Mouse (Mus musculus): ENCODE measurements around the gene Cetn3. TPM values are rescaled to one million over a fixed set of nuclear protein-coding genes. Genes with fewer than 3 reads are reported as not detected.

Cetn3 gene
- polyA plus RNA-seq, 1 experiment from 2014 or later: 208 TPM

DNA sequence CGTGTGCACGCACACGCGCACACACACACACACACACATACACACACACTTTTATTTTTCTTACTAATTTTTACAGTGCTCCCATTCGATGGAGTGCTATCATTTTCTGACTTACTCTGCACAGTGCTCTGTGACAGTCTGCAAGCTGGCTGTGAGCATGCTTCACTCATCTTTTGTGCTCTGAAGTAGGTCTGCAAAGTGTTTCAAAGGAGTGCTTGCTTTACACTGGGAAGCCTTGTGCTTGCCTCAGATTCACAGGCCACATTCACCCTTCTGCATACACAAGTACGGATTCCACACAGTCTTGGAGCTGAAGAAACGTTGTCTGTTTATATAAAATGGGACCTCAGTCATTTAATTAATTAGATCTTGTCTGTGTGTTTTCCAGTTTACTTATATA, 49.0 kb downstream of the Cetn3 start:
- WGBS: 91% methylated on average over 7 of the region's 7 CpGs
- H3K9ac ChIP-seq: no peak overlapping the region

DNA sequence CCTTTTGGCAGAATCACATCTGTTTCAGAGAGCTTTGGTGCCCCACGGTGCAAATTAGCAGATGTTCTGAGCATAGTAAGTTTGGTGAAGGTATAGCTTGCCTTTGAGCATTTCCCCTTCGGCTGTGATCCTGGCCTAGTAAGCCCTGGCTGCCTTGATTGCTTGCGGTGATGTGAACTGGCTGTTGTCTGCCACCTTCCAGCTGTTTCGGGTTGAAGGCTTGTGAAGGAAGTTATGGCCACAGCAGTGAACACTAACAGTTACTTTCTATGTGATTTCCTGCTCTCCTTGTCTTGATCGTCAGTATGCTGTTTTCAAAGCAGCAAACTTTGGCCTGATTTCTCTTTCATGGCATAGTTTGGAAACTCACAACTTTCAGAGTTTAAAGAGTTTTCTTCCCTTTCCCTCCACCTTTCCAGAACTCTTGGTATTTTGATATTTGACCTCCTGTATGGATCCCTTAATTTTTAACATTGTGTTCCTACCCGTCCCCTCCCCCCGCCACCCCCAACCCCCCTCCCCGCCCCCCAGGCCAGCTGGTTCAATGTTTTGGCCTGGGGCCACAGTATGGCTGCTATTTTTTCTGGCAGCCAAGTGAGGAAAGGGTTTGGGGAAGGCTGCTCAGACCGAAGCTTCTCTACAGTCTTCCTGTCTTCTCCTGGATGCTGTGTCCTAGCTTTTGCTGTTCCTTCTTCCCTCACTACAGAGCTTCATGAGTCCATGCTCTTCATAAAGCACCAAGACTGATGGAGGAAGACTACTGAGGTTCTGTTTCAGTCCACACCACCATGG, 53.7 kb downstream of the Cetn3 start:
- no peak; the same call in 1 of the 2 replicates for ATAC-seq (replicated peaks; ENCODE audit: low FRiP score)
- 0 out of 2 replicates have a peak, but pooled peaks cover 2% of the 10 kb centered on the region for H3K4me1 ChIP-seq
- H3K27me3 ChIP-seq: no peaks in the 10 kb centered on the region
- no peaks in the 10 kb centered on the region for H3K36me3 ChIP-seq
- H3K4me3 ChIP-seq (replicated peaks): no peak overlapping the region
- 66% methylated on average over 9 of the region's 9 CpGs for WGBS
- no peaks in the 10 kb centered on the region for H3K9me3 ChIP-seq (replicated peaks)
- peak overlapping the region; percentile 48; the same call in 1 of the 2 replicates for H3K27ac ChIP-seq
- no peak overlapping the region for H3K4me2 ChIP-seq
- no peak overlapping the region for H3K9ac ChIP-seq

More for the DNA sequence above, 49.0 kb downstream of the Cetn3 start:
- Histone ChIP-seq H3K27me3 (no peaks in the 10 kb centered on the region), H3K4me3 (replicated peaks) (no peak overlapping the region), H3K4me1 (0 out of 2 replicates have a peak, but pooled peaks cover 2% of the 10 kb centered on the region), H3K9me3 (replicated peaks) (no peaks in the 10 kb centered on the region), H3K4me2 (no peak overlapping the region), H3K36me3 (no peaks in the 10 kb centered on the region), H3K27ac (no peak overlapping the region)
- no peak for ATAC-seq (replicated peaks; ENCODE audit: low FRiP score)

DNA sequence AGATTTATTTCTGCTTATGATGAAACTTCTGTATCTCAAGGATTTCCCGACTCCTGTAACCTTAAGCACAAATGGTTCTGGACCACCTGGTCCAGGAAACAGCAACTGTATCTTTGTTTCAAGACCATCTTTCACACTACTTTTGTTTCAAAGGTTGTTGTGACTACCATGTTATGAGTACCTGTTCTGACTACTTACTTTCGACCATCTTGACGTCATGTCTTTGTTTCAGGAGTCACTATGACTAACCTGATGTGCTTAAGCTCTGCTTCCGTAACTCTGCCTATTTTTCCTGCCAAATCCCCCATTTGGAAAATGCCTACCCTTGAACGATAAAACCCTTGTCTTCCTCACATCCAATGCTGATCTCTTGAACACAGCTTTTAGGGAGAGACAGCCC, 55.1 kb downstream of the Cetn3 start:
- ATAC-seq (replicated peaks; ENCODE audit: low FRiP score): no peak
- no peak overlapping the region for H3K4me3 ChIP-seq (replicated peaks)
- no peaks in the 10 kb centered on the region for H3K27me3 ChIP-seq
- H3K27ac ChIP-seq: no peak overlapping the region
- H3K4me2 ChIP-seq: no peak overlapping the region
- 0 out of 2 replicates have a peak, but pooled peaks cover 2% of the 10 kb centered on the region for H3K4me1 ChIP-seq
- no peaks in the 10 kb centered on the region for H3K36me3 ChIP-seq
- no peak overlapping the region for H3K9ac ChIP-seq
- 93% methylated on average over 5 of the region's 5 CpGs for WGBS
- H3K9me3 ChIP-seq (replicated peaks): no peaks in the 10 kb centered on the region

DNA sequence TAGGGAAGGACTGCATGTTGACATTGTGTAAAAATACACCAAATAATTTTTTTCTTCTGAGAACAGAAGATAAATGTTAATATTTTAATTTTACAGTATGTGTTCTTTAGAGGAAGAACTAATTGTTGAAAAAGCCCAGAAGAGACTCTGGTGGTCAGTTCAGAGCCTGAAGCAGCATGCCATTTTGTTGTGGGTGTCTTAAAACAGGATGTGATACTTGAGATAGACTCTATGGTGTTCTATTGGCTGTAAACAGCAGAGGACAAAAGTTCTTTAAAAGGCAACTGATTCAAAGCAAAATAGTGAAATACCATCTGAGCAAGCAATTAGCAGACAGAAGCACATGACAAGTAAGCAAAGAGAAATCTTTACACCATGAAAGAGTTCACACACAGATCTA, 56.1 kb downstream of the Cetn3 start:
- no peaks in the 10 kb centered on the region for H3K9me3 ChIP-seq (replicated peaks)
- H3K27me3 ChIP-seq: no peaks in the 10 kb centered on the region
- H3K36me3 ChIP-seq: no peaks in the 10 kb centered on the region
- ATAC-seq (replicated peaks; ENCODE audit: low FRiP score): no peak
- no peak overlapping the region for H3K9ac ChIP-seq
- no peak overlapping the region for H3K4me2 ChIP-seq
- H3K4me1 ChIP-seq: 0 out of 2 replicates have a peak, but pooled peaks cover 2% of the 10 kb centered on the region
- no peak overlapping the region for H3K27ac ChIP-seq
- no peak overlapping the region for H3K4me3 ChIP-seq (replicated peaks)

DNA sequence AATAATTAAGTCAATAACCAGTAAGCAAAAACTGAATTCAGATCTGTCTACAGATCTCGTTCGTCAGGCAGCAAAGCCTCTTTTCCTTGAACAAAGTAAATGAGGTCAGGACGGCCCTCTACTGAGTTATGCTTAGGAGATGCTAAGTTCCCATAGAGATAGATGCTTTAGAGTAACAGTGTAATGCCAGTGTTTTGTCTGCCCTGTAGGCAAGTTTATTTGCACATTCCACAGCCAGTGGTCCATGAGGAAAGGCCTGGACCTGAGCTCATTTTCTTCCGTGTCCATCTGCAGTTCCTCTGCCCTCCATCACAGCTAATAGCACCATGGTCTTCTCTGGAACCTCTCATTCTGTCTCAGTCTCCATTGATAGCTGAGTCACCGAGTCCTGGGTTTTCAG, 57.4 kb downstream of the Cetn3 start:
- H3K27me3 ChIP-seq: no peaks in the 10 kb centered on the region
- no peak overlapping the region for H3K27ac ChIP-seq
- no peak overlapping the region for H3K4me3 ChIP-seq (replicated peaks)
- peak; percentile 52 for ATAC-seq (replicated peaks; ENCODE audit: low FRiP score)
- no peak overlapping the region for H3K4me2 ChIP-seq
- no peak overlapping the region for H3K9ac ChIP-seq
- H3K36me3 ChIP-seq: no peaks in the 10 kb centered on the region
- WGBS: 59% methylated on average over 5 of the region's 5 CpGs
- 0 out of 2 replicates have a peak, but pooled peaks cover 2% of the 10 kb centered on the region for H3K4me1 ChIP-seq
- H3K9me3 ChIP-seq (replicated peaks): no peaks in the 10 kb centered on the region

DNA sequence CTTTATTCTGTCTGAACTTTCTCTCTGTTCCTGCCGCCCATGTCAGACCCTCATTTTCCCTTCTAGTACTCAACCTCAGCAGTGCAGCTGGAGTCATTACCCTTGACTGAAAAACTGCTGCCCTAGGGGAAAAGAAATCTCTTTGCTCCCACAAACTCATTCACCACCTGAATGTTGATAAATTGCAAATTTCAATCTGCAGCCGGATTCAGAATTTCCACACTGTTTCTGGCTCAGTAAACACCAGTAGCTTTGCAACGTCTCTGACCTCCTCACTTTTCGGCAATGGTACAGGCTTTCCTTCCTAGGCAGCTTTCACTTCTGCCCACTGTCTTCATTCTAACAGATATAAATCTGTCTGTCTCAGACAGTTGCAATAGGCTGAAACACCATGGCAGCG, 57.8 kb downstream of the Cetn3 start:
- Histone ChIP-seq H3K9ac (no peak overlapping the region), H3K27me3 (no peaks in the 10 kb centered on the region), H3K4me2 (no peak overlapping the region), H3K4me1 (0 out of 2 replicates have a peak, but pooled peaks cover 2% of the 10 kb centered on the region), H3K4me3 (replicated peaks) (no peak overlapping the region), H3K27ac (no peak overlapping the region), H3K9me3 (replicated peaks) (no peaks in the 10 kb centered on the region), H3K36me3 (no peaks in the 10 kb centered on the region)
- 50% methylated on average over 5 of the region's 5 CpGs for WGBS
- ATAC-seq (replicated peaks; ENCODE audit: low FRiP score): no peak

DNA sequence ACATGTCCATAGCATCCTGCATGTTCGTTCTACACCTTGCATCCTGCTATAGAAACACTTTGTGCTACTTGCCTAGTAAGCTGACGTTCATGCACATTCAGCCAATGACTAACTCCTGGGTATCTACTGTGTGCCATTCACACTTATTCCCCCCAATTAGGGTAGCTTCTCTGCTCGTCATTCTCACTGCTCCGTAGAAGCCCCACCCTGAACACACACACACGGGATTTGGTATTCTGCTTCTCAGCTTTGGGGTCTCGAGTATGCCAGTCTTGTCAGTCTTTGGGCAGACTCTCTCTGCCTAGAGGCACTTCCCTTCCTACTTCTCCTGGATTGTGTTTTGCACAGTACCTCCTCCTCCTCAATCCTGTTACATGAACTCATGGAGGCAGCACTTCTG, 59.4 kb downstream of the Cetn3 start:
- no peaks in the 10 kb centered on the region for H3K9me3 ChIP-seq (replicated peaks)
- H3K36me3 ChIP-seq: no peaks in the 10 kb centered on the region
- H3K9ac ChIP-seq: no peak overlapping the region
- no peaks in the 10 kb centered on the region for H3K4me1 ChIP-seq
- 82% methylated on average over 6 of the region's 6 CpGs for WGBS
- H3K27me3 ChIP-seq: no peaks in the 10 kb centered on the region
- no peak overlapping the region for H3K4me3 ChIP-seq (replicated peaks)
- no peak overlapping the region for H3K4me2 ChIP-seq
- 0 out of 2 replicates have a peak, but pooled peaks have one; percentile 9 for ATAC-seq (replicated peaks; ENCODE audit: low FRiP score)
- no peak overlapping the region for H3K27ac ChIP-seq

Other genes starting within 250 kb of the Cetn3 start
- 4.3 and 4.8 TPM in 2 replicates for gene Adgrv1, start 149.9 kb upstream of the Cetn3 start, polyA plus RNA-seq (2015; fragmentation: Nextera tagmentation; extraction: Ambion mirVana)
- 21.4 and 24.5 TPM in 2 replicates for gene Lysmd3, start 125.4 kb upstream of the Cetn3 start, polyA plus RNA-seq (2015; fragmentation: Nextera tagmentation; extraction: Ambion mirVana)
- 10.4 and 12.9 TPM in 2 replicates for gene Polr3g, start 72.1 kb upstream of the Cetn3 start, polyA plus RNA-seq (2015; fragmentation: Nextera tagmentation; extraction: Ambion mirVana)
- gene Mblac2, start 71.7 kb upstream of the Cetn3 start, polyA plus RNA-seq (2015; fragmentation: Nextera tagmentation; extraction: Ambion mirVana): 7.1 and 7.2 TPM in 2 replicates